9 mouse cellular contexts compared by ENCODE assay signal in the genomic region with DNA sequence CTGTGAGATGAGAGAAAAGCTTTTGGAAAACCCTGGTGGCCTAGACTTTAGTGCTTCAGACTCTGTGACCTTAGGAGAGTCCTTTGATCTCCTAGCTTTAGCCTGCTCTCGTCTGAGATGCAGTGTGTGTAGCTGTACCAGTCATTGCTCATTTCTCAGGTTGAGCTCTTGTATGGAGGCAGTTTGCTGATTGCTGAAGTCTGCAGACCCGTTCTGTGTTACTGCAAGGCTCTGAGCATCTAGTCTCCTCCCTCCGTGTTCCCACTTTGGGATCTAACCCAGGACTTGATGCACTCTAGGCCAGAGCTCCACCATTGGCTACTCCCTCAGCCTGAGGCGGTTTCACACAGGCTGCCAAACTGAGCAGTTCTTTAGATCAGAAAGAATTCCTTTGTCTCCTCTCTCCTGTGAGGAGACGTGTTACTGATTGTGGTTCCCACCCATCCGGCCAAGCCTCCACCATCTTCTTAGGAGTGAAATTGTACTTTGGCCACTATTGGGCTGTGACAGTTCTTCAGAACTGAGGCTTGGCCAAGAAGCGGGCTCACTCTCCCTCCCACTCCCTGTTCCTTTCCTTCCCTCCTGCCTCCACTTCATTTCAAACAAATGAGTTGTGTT.
A peak's percentile ranks its signal among the peaks of the same experiment; 100 is the strongest.
DNase-seq lines count a peak whose midpoint lies in the region; ATAC-seq and TF ChIP-seq lines count a peak whose summit lies in the region.
"Had no signal": no experiment of that assay in that cellular context is flagged by ENCODE, and none has a peak within 500 bp of the region (broad histone marks: within the 10 kb centered on the region; RNA-seq: fewer than 3 reads in every experiment).

No protein-coding gene starts in this region.

- H3K4me2 ChIP-seq in hindbrain, embryonic 16.5 days (ENCODE audit: low read length): no peak overlapping the region
- no peak overlapping the region for H3K4me2 ChIP-seq in heart, embryonic 13.5 days

- peaks cover 35% of the 10 kb centered on the region for H3K4me1 ChIP-seq in hindbrain, embryonic 10.5 days (replicated peaks)
- H3K4me1 ChIP-seq in hindbrain, embryonic 16.5 days (ENCODE audit: control insufficient read depth, insufficient read depth, low read depth, low read length): peaks cover 2% of the 10 kb centered on the region
- H3K4me1 ChIP-seq in heart, embryonic 13.5 days: peaks cover 14% of the 10 kb centered on the region

- H3K4me3 ChIP-seq in hindbrain, embryonic 10.5 days: no peak overlapping the region
- H3K4me3 ChIP-seq in hindbrain, embryonic 16.5 days (ENCODE audit: low read length): no peak overlapping the region
- no peak overlapping the region for H3K4me3 ChIP-seq in heart, embryonic 13.5 days

- peaks cover 62% of the 10 kb centered on the region for H3K27me3 ChIP-seq in hindbrain, embryonic 10.5 days (ENCODE audit: insufficient read depth, poor library complexity, severe bottlenecking)
- H3K27me3 ChIP-seq in hindbrain, embryonic 16.5 days (replicated peaks; ENCODE audit: control insufficient read depth, insufficient read depth, low read length): peaks cover 2% of the 10 kb centered on the region; the same call in 1 of the 2 replicates
- H3K27me3 ChIP-seq in heart, embryonic 13.5 days (replicated peaks): peaks cover 64% of the 10 kb centered on the region

- TF ChIP-seq CTCF in brain, embryonic 14.5 days (IDR thresholded peaks at IDR 0.05; ENCODE audit: borderline replicate concordance, extremely low read depth, insufficient read depth, insufficient read length): no peak

- no peak overlapping the region for H3K9ac ChIP-seq in hindbrain, embryonic 16.5 days (ENCODE audit: low read depth, low read length)
- 0 out of 2 replicates have a peak overlapping the region, but pooled peaks have one; percentile 30 for H3K9ac ChIP-seq in heart, embryonic 13.5 days

- DNase-seq in hindbrain, embryonic 10.5 days (ENCODE audit: low spot score): no peak
- peak; percentile 84 for DNase-seq in brain, embryonic 14.5 days (ENCODE audit: low read depth)
- peak; percentile 54 for DNase-seq in lung, postnatal 14 days
- no peak for DNase-seq in MN1 (ENCODE audit: low spot score)
- DNase-seq in layer of hippocampus, adult 11-12 months (ENCODE audit: low spot score): no peak

- no peaks in the 10 kb centered on the region for H3K36me3 ChIP-seq in hindbrain, embryonic 10.5 days
- H3K36me3 ChIP-seq in hindbrain, embryonic 16.5 days (ENCODE audit: control insufficient read depth, insufficient read depth, low read length): no peaks in the 10 kb centered on the region
- H3K36me3 ChIP-seq in heart, embryonic 13.5 days: no peaks in the 10 kb centered on the region

- H3K9me3 ChIP-seq in hindbrain, embryonic 10.5 days: no peaks in the 10 kb centered on the region
- H3K9me3 ChIP-seq in hindbrain, embryonic 16.5 days (ENCODE audit: control insufficient read depth, low read length): no peaks in the 10 kb centered on the region
- no peaks in the 10 kb centered on the region for H3K9me3 ChIP-seq in heart, embryonic 13.5 days

- no peak for TF ChIP-seq POLR2A in brain, embryonic 14.5 days (IDR thresholded peaks at IDR 0.05; ENCODE audit: borderline replicate concordance, extremely low read depth, insufficient read depth, insufficient read length, poor library complexity, severe bottlenecking)

- ATAC-seq in hindbrain, embryonic 16.5 days: no peak; the same call in 1 of the 2 replicates
- ATAC-seq in heart, embryonic 13.5 days (ENCODE audit: extremely low read depth, insufficient number of reproducible peaks, low FRiP score, low TSS enrichment): no peak
- ATAC-seq in megakaryocyte progenitor cell, adult 5-6 weeks (replicated peaks; ENCODE audit: poor library complexity): no peak

- peak overlapping the region; percentile 69 for H3K27ac ChIP-seq in hindbrain, embryonic 10.5 days
- no peak overlapping the region for H3K27ac ChIP-seq in hindbrain, embryonic 16.5 days (ENCODE audit: low read depth, low read length)
- 0 out of 2 replicates have a peak overlapping the region, but pooled peaks have one; percentile 8 for H3K27ac ChIP-seq in heart, embryonic 13.5 days (replicated peaks)
- H3K27ac ChIP-seq: macrophage had no signal

- WGBS in hindbrain, embryonic 10.5 days: 22% methylated on average over 7 of the region's 7 CpGs
- WGBS in hindbrain, embryonic 16.5 days: 23% methylated on average over 7 of the region's 7 CpGs
- WGBS in heart, embryonic 13.5 days: 30% methylated on average over 7 of the region's 7 CpGs

Comparison
In these comparisons a context has a peak if more than half of its experiments do, and no peak if none do; other contexts are left out.
1. DNase-seq: peak in brain, embryonic 14.5 days (single experiment) and lung, postnatal 14 days (single experiment); none in hindbrain, embryonic 10.5 days (single experiment), MN1 (single experiment) and layer of hippocampus, adult 11-12 months (single experiment).